Mouse (Mus musculus): ENCODE measurements around the gene Mllt1.

DNA sequence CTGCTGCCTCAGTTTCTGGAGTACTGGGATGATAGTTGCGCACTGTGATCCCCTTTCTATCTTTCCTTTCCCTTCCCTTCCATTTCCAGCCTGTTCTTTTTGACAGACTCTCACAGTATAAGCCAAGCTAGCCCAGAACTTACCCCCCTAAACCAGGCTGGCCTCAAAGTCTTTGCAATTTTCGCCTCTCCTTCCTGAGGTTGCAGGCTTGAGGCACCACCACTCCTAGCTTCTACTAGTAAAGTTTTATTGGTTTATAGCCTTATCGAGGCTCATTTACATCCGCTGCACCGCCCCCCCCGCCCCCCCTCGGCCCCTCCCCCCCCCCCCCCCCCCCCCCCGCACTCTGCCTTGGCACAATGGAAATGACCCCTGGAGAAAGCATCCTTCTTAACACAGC is 44.3 kb upstream of the Mllt1 start:
- TF ChIP-seq POLR2A (IDR thresholded peaks at IDR 0.05; ENCODE audit: insufficient read length, low read depth) (no peak), CEBPB (IDR thresholded peaks at IDR 0.05; ENCODE audit: insufficient read depth, poor library complexity, severe bottlenecking) (no peak), E2F4 (IDR thresholded peaks at IDR 0.05; ENCODE audit: insufficient read depth) (no peak)
